Mouse (Mus musculus) embryo, embryonic 11.5 days (tissue): Measurements from ENCODE around the gene Rnft2.

Experiments used
- DNase-seq: peaks from one replicate; pipeline ENCODE4 v3.0.0-alpha.2; 2012; ENCODE audit warnings: low read depth, low spot score

Rnft2 gene

GRCm38 (mm10) chr5:118174310-118175009 lies 70.5 kb downstream of the Rnft2 start:
- DNase-seq = no peak

DNA sequence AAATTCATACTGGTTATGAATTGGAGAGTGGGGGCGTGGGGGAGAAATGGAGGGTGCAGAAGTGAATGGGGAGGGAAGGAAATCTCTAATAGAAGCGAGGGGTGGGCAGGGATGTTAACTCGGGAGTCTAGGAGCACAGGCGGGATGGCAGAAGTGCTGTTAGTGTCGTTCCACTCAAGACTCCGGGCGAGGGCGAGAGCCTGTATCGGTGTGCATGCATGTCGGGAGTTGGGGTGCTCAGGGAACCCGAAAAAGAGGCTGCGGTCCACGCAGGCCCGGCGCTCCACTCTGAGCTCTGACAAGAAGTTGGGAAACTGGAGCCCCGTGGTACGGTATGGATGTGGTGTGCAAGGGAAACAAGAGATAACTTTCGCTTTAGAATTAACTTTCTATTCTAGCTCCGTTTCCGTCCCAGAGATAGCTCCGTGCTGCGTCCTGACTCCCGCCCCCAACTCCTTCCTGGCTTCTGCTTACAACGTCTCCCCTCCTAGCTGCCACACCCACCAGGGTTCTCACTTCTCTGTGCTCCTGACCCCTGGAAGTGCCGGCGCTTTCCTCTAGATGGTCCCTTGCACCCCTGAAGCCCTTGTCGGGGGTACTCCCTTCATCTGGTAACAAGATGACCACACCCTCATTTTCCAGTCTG lies 72.7 kb downstream of the Rnft2 start:
- DNase-seq = no peak

- DNase-seq = no peak
Measured at GRCm38 (mm10) chr5:118171665-118172064, 73.3 kb downstream of the Rnft2 start.

DNA sequence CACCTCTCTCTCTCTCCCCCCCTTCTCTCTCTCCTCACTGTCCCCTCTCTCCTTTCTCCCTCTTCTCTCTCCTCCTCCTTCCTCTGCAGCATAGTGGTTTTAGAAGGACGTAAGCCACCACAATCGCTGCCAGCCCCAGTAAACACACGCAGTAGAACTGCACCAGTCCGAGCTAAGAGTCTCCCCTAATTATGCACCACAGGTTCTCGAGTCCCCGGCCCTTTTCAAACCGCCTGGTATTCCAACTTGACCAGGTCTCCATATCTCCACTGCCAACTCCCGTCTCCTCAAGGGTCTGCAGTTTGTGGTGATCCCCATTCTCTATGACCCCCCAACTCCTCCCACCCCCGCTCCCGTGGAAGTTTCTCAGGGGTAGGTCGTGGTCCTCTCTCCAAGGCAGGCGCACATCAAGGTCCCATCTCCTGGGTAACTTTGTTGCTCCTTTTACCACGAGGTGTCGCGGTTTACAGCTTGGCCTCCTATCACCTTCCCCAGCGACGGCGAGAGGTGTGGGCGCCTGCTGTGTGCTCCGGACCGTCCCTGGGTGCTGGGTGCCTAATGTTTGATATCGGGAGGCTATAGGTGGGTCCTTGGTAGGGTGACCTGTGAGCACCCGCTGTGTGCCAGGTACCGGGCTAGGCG lies 73.9 kb downstream of the Rnft2 start:
- DNase-seq = no peak

GRCm38 (mm10) chr5:118169222-118170221 lies 75.4 kb downstream of the Rnft2 start:
- no peak for DNase-seq

- no peak for DNase-seq
Measured at GRCm38 (mm10) chr5:118167561-118167995, 77.3 kb downstream of the Rnft2 start.

- DNase-seq = no peak
Measured at GRCm38 (mm10) chr5:118165462-118165861, 79.5 kb downstream of the Rnft2 start.

GRCm38 (mm10) chr5:118164581-118164980 lies 80.3 kb downstream of the Rnft2 start, which contains the start of gene Hrk:
TSS of gene Hrk (plus strand) at chr5:118164648.
- no peak for DNase-seq

- no peak for DNase-seq
Measured at GRCm38 (mm10) chr5:118160691-118161090, 84.2 kb downstream of the Rnft2 start.

DNA sequence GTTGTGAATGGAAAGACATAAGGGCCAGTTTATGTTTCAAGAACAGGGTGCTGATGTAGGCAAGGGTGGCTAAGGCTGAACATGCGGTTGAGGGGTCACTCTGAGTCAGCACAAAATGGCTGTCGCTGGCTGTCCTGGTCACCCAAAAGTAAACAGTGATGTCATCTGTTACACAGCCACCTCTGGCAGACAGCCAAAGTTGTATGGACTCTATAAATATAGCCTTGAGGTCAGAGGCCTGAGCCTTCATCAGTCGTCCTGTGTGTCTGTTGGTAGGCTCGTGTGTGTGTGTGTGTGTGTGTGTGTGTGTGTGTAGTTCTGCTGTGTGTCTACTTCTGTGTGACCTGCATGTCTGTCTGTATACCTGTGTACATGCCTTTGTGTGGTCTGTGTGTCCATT lies 87.9 kb downstream of the Rnft2 start:
- DNase-seq = no peak

GRCm38 (mm10) chr5:118155565-118155947 lies 89.4 kb downstream of the Rnft2 start:
- no peak for DNase-seq

GRCm38 (mm10) chr5:118154839-118155564 lies 89.9 kb downstream of the Rnft2 start, which contains the start of gene Fbxw8:
TSS of gene Fbxw8 (minus strand) at chr5:118155464.
- peak; percentile 82 for DNase-seq

- no peak for DNase-seq
Measured at GRCm38 (mm10) chr5:118149711-118150110, 95.2 kb downstream of the Rnft2 start.

DNA sequence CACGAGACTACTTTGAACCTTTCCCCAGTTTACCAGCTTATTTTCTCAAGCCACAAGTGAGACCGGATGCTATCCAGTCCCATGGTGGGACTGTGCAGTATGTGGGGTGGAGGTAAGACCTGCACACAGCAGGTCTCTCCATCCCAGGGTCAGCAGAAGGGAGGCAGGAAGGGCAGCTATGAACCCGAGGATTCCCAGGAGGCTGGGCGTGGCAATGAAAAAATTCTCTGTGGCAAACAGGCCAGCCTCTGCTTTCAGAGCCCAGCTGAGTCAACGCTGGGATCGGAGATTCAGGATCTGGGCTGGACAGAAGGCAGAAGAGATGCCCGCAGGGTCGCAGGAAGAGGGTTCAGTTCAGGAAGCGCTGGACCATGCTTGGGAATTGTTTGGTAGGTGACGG lies 97.7 kb downstream of the Rnft2 start:
- no peak for DNase-seq

DNA sequence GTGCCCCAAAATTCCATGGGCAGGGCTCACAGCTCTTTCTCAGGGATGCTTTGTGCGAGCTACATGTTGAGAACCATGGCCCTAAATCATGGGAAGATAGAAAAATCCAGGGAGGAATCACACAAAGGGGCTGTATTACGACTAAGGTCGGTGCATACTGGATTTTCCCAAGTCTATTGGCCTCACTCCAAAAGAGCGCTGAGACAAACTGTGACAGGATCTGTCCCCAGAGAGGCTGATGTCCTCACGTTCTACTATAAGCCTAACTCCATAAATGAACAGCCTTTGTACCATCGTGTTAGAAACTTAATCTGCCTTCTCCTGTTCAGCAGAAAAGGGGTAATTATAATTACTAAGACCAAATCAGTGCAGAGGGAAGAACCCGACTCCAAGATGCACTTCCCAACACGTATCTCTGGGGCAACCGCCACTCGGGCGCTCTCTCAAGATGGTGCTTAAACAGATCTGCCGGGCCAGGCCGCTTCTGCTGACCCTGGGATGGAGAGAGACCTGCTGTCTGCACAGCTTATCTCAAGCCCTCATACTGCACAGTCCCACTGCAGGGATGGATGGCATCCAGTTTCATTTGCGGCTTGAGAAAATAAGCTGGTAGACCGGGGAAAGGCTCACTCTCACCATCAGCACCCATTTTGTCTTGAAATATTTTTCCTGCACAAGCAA lies 98.8 kb downstream of the Rnft2 start:
- no peak for DNase-seq

- no peak for DNase-seq
Measured at GRCm38 (mm10) chr5:118145458-118145857, 99.5 kb downstream of the Rnft2 start.

DNA sequence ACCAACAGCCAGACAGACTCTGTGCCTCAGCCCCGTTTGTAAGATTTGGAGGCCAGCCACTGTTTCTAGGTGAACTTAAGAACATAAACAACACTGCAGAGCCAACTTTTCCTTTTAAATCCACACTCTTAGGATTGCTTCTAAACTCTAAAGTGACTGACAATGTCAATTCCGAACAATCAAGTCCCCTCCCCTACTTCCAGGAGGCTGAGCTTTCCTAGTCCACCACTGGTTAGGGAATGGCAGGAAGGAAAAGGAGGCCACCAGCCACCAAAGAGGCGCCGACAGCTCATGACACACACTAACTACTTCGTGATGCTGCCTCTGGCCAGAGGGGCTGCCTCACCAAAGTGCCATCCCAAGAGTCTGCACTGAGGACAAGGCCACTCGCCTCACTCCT lies 100.1 kb downstream of the Rnft2 start:
- no peak for DNase-seq

DNA sequence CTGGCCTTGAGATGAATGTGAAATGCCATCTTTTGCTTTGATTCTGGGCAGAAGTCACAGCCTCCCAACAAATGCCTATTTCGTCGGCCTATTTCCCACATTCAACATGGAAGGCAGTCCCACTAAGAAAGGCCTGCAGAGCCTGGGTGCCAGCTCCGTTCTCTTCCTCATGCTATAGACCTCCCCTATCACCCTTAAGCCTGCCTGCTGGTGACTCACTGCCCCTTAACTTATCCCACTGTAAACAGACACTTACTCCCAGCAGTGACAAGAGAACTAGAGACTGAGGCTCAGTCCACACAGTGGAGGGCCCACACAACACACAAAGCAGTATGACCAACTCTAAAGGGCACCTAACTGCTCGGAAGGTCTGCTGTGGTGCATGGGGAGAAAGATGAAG lies 100.6 kb downstream of the Rnft2 start:
- DNase-seq = no peak

DNA sequence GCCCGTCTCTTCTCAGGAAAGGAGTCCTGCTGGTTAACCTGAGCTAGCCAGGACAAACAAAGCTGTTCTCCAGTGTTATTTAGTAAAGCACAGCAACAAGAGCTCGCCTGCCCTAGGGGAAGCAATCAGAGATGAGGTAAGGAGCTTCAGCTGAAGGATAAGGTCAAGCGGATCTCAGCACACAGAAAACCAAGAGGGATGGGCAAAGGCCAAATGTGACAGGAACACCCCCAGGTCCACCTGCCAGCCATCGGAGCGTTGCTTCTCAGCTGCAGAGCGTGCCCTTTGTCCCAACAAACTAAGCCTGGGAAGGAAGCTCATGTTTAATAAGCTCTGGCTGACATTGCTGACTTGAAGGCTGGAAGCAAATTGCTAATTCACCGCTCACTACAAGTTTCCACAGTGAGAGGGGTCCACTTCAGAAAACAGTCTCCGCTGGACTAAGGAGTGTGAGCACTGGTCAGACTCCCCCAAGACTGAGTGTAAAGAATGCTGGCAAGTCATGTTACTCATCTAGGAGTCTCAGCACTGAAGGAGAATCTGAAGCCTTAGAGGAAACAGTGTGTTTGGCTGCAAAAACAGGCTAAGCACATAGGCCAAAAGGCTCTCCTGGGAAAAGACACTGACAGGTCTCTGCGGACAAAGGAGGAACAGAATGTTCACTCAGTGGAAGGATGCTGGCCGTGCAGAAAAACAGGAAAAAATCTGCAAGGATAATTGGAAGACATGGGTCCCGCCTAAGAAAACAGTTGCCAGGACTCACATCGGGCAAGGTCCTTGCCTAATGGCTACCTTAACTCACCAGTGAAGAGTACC lies 101.5 kb downstream of the Rnft2 start:
- DNase-seq = no peak
